Mouse (Mus musculus) liver, adult 2 months (tissue): Measurements from ENCODE around the gene Afmid. TPM values are rescaled to one million over a fixed set of nuclear protein-coding genes. Genes with fewer than 3 reads are reported as not detected.
"Not testable (repeated sequence)": the region's sequence is repeated elsewhere in the genome, so short reads cannot be mapped to it uniquely, and the experiment has no call there.

Source experiments
- DNase-seq: peaks from one replicate; pipeline ENCODE4 v3.0.0-alpha.2; 2011; ENCODE audit warnings: low read depth, low spot score; ENCODE audit errors: extremely low read depth
- H3K27ac ChIP-seq: fragments of 200-500 bp; replicated peaks from 2 replicates; pipeline ENCODE4 v1.5.1; 2012; ENCODE audit warnings: low read depth, mild to moderate bottlenecking, control low read depth, inconsistent platforms, low read length; ENCODE audit not compliant: insufficient read depth
- H3K27me3 ChIP-seq: fragments of 200-500 bp; 2 replicates; pipeline ENCODE4 v1.6.1; 2012; ENCODE audit warnings: mild to moderate bottlenecking, moderate library complexity, low read length, inconsistent platforms; ENCODE audit not compliant: control insufficient read depth, insufficient read depth
- H3K36me3 ChIP-seq: fragments of 200-500 bp; 2 replicates; pipeline ENCODE4 v1.6.1; 2012; ENCODE audit warnings: low read length, inconsistent platforms; ENCODE audit not compliant: control insufficient read depth, insufficient read depth
- H3K4me1 ChIP-seq: fragments of 200-500 bp; 2 replicates; pipeline ENCODE4 v1.6.1; 2011; ENCODE audit warnings: low read length; ENCODE audit not compliant: control insufficient read depth, insufficient read depth
- H3K4me3 ChIP-seq: fragments of 200-500 bp; 2 replicates; pipeline ENCODE4 v1.5.1; 2011; ENCODE audit warnings: low read depth, mild to moderate bottlenecking, control low read depth, low read length, moderate library complexity; ENCODE audit not compliant: insufficient read depth
- H3K79me2 ChIP-seq: fragments of 200-500 bp; 2 replicates; pipeline ENCODE4 v1.6.1; 2012; ENCODE audit warnings: inconsistent platforms, mild to moderate bottlenecking, low read length, moderate library complexity; ENCODE audit not compliant: control insufficient read depth, insufficient read depth
- H3K9ac ChIP-seq: fragments of 200-500 bp; 2 replicates; pipeline ENCODE4 v1.6.1; 2012; ENCODE audit warnings: low read depth, mild to moderate bottlenecking, control low read depth, inconsistent platforms, low read length
- CTCF ChIP-seq: fragments of 200-500 bp; IDR thresholded peaks from 2 replicates; pipeline ENCODE4 v1.5.1; 2011; ENCODE audit warnings: low read depth, low read length, control low read depth
- POLR2A ChIP-seq: fragments of 200-500 bp; IDR thresholded peaks from 2 replicates; pipeline ENCODE4 v1.6.1; 2011; ENCODE audit warnings: low read length, control low read depth; ENCODE audit not compliant: insufficient read depth; ENCODE audit errors: extremely low read depth
- WGBS: fragments of 180-500 bp; shearing (Covaris S2); methylation state at CpG from one replicate; pipeline ENCODE4 v1.1.7; 2018; 5-methylcytosine and 5-hydroxymethylcytosine counted together
- polyA plus RNA-seq: library from polyadenylated mRNA; depleted of rRNA; stranded (reverse); fragments of >200 nt; gene quantifications from 2 replicates; pipeline ENCODE4 v1.2.3, GENCODE M21; 2012
- total RNA-seq: library from RNA; depleted of rRNA; stranded (reverse); fragments of >200 nt; gene quantifications from 2 replicates; pipeline ENCODE4 v1.2.3, GENCODE M21; 2014

Afmid gene
- total and polyA plus RNA-seq, 2 experiments, result 117 to 119 TPM

- Histone ChIP-seq H3K9ac (peak overlapping the region; percentile 40), H3K27ac (peak overlapping the region; percentile 30), H3K36me3 (no peaks in the 10 kb centered on the region), H3K27me3 (no peaks in the 10 kb centered on the region), H3K79me2 (no peaks in the 10 kb centered on the region), H3K4me1 (peaks cover 4% of the 10 kb centered on the region; the same call in 1 of the 2 replicates), H3K4me3 (peak overlapping the region; percentile 50)
- 67% methylated on average over 9 of the region's 9 CpGs for WGBS
- DNase-seq, result no peak
- TF ChIP-seq POLR2A (no peak), CTCF (no peak)
These were observed 43.1 kb upstream of the Afmid start for GRCm38 (mm10) chr11:117782705-117783034.

- TF ChIP-seq POLR2A (0 out of 2 replicates have a peak, but pooled peaks have one; percentile 9), CTCF (peak; percentile 48)
- Histone ChIP-seq H3K9ac (peak overlapping the region; percentile 40), H3K79me2 (no peaks in the 10 kb centered on the region), H3K27ac (peak overlapping the region; percentile 30), H3K4me1 (peaks cover 4% of the 10 kb centered on the region; the same call in 1 of the 2 replicates), H3K27me3 (no peaks in the 10 kb centered on the region), H3K4me3 (peak overlapping the region; percentile 50), H3K36me3 (no peaks in the 10 kb centered on the region)
- no peak for DNase-seq
- WGBS, result 17% methylated on average over 31 of the region's 31 CpGs
These were observed 42.6 kb upstream of the Afmid start for GRCm38 (mm10) chr11:117783089-117783488.

DNA sequence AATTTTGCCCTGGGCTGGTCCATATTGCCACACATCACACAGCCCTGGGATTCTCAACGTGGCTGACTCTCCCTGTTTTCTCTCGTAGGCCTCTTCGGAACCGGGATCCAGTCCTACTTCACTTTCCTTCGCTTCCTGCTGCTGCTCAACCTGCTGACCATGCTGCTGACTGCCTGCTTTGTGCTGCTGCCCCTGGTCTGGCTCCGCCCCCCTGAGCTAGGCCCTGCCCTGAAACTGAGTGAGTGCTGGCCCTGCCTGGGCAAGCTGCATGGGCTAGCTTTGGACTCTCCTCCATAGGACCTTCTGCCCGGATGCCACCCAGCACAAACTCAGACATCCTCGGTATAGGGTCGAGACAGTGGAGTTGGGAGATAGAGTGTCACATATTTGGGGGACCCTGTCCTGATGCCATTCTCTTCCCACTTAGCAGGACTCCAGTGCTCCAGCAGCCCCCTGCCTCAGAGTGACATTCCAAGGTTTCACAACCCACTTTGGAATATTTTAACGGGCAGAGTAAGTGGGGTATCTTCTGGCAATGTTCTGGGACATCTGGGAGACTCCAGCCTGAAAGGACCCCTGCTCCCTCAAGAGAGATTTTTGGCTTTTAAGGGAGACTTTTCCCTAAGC lies 41.9 kb upstream of the Afmid start:
- Histone ChIP-seq H3K79me2 (no peaks in the 10 kb centered on the region), H3K27ac (no peak overlapping the region), H3K36me3 (no peaks in the 10 kb centered on the region), H3K4me3 (peak overlapping the region; percentile 45; the same call in 1 of the 2 replicates), H3K4me1 (peaks cover 4% of the 10 kb centered on the region; the same call in 1 of the 2 replicates), H3K9ac (peak overlapping the region; percentile 38; the same call in 1 of the 2 replicates), H3K27me3 (no peaks in the 10 kb centered on the region)
- no peak for TF ChIP-seq POLR2A
- WGBS, result 46% methylated on average over 10 of the region's 10 CpGs
- peak; percentile 12 for DNase-seq

- no peaks in the 10 kb centered on the region for H3K79me2 ChIP-seq
- H3K4me3 ChIP-seq, result no peak overlapping the region
- DNase-seq, result peak; percentile 42
- no peaks in the 10 kb centered on the region for H3K27me3 ChIP-seq
- H3K36me3 ChIP-seq, result no peaks in the 10 kb centered on the region
- H3K9ac ChIP-seq, result no peak overlapping the region
- H3K27ac ChIP-seq, result no peak overlapping the region
- H3K4me1 ChIP-seq, result peaks cover 5% of the 10 kb centered on the region; the same call in 1 of the 2 replicates
- TF ChIP-seq POLR2A (no peak), CTCF (peak; percentile 79)
- WGBS, result 22% methylated on average over 10 of the region's 10 CpGs
These were observed 39.4 kb upstream of the Afmid start for GRCm38 (mm10) chr11:117786294-117786693.

DNA sequence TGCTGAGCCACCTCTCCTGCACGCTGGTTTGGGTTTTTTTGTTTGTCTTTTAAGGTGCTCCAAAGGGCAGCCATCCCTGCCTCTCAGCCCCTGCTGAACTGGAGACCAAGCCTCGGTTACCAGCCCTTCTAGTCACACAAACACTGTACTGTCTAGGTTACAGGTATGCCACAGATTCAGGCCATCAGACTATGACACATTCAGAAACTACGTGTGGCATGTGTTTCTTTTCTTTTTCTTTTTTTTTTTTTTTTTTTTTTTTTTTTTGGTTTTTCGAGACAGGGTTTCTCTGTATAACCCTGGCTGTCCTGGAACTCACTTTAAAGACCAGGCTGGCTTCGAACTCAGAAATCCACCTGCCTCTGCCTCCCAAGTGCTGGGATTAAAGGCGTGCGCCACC lies 37.2 kb upstream of the Afmid start:
- not testable (repeated sequence) for H3K4me1 ChIP-seq, H3K27ac ChIP-seq, H3K36me3 ChIP-seq

DNA sequence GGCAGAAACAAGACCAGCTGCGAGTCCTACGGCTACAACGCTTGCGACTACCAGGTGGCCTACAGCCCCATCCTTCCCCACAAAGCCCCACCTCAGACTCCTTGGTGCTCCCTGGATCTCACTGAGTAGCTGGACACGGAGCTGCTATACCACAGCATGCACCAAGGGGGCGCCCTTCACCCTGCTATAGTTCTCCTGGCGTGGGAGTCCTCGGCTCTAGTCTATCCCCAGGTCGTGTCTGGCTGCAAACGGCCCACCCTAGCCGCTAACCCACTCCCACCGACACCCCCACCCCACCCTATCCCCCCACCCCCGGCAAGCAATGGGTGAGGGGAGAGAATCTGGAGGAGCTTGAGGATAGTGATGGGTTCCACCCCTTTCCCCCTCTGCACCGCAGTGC lies 35.4 kb upstream of the Afmid start:
- no peak overlapping the region for H3K27ac ChIP-seq
- H3K9ac ChIP-seq, result no peak overlapping the region
- no peaks in the 10 kb centered on the region for H3K79me2 ChIP-seq
- TF ChIP-seq CTCF (peak; percentile 94), POLR2A (no peak)
- no peaks in the 10 kb centered on the region for H3K36me3 ChIP-seq
- no peak overlapping the region for H3K4me3 ChIP-seq
- peaks cover 4% of the 10 kb centered on the region for H3K4me1 ChIP-seq
- DNase-seq, result peak; percentile 41
- H3K27me3 ChIP-seq, result no peaks in the 10 kb centered on the region
- WGBS, result 8% methylated on average over 14 of the region's 14 CpGs

More for the DNA sequence above, 37.2 kb upstream of the Afmid start:
- not testable (repeated sequence) for DNase-seq, H3K9ac ChIP-seq, H3K79me2 ChIP-seq, H3K4me3 ChIP-seq, H3K27me3 ChIP-seq
- WGBS, result 84% methylated on average over 7 of the region's 7 CpGs
